Mouse (Mus musculus): ENCODE measurements around the gene Psmb1.
"Not testable (repeated sequence)": the region's sequence is repeated elsewhere in the genome, so short reads cannot be mapped to it uniquely, and the experiment has no call there.

Gene Psmb1

DNA sequence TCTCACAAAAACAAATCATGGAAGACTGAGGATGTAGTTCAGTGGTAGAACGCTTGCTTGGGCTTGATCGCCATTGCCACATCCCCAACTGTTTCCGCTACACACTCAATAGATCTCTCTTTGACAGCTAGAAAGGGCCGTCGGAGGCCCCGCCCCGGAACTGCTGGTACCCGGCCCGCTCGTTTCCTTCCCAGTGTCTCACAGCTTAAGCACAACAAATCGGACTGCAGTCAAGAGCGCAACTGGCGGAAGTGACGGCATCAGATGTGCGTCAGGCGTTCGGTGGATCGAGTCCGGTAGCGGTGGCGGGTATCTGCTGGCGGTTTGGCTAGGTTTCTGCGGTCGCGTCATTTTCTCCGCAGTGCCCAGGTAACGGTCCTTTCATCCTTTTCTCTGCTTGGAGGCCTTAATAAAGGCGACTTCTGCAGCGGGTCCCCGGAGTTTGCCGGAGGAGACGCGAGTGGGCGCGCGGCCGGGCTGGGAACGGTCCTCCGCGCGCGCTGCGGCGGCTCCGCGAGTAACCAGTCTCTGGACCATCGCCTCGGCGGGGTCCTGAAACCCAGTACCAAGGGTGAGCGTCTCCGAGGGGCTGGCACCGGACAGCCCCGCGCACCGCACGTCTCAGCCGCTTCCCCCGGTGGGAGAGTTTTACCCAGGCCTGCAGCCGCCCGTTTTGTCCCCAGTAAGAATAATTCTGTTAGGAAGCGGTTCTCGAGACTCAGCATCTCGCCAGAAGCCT lies at the start of gene Psmb1, which contains the start of gene Tbp:
Gene Psmb1 (minus strand): TSS at position 96 of the 739 bp plus-strand sequence.
Gene Tbp (plus strand): TSS at position 233 of the 739 bp plus-strand sequence.
- peak; percentile 93 for DNase-seq

DNA sequence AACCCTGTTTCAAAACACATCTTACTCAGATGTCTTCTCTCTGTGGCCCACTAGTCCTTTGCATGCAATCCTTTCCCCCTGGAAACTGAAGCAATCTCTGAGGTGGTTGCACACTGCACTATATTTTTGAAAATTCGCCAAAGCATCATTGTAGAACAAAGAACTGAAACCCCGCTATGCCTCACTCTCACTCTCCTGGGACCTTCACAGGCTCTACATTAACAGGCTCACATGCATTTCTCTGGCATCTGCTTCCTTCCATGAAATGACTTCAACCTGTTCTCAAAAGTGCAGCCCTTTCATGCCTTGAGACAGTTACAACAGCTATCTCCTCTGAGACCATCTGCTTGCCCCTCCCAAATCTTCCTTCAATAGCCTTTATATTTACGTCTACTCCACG lies 46.9 kb upstream of the Psmb1 start:
- DNase-seq: no peak

GRCm38 (mm10) chr17:15543868-15544267 lies 44.3 kb upstream of the Psmb1 start:
- not testable (repeated sequence) for DNase-seq

- no peak for DNase-seq
Measured at GRCm38 (mm10) chr17:15540309-15540708, 40.8 kb upstream of the Psmb1 start.

DNA sequence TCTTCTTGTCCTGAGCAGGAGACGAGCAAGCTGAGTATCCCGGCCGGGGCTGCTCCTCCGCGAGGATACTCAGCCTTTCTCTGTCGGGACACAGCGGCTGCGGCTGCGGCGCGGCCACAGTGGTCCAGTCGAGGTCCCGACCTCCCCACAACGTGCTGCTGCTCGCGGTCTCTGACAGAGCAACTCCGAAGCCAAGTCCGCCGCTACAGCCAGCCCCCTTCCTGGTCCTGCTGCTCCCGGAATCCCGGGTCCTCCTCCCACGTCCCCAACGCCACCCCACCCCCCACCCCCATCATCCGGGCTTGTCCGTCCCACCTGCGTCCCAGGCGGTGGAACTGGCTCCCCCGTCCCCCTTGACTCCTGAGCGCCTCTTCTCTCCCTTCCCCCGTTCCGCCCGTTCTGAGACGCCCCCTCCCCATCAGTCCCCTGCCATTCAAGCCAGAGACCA lies 36.9 kb upstream of the Psmb1 start:
- DNase-seq: no peak

DNA sequence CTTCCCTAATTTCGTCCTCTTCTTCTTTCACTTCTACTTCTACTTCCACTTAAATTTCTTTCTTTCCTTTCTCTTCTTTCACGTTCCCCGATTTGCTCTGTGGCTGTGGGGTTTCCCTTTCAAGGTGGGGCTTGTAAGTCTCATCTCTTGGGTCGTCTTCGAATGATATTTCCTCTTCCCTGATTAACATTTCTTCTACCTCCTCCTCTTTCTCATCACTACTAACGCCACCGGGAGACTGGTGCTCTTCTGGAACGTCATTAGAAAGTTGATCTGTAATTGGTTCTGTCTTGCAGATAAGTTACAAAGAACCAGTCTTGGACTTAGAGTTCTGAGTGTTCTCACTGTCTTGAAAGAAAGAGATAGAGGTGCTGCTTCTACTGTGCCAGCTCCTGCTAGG lies 36.4 kb upstream of the Psmb1 start:
- DNase-seq: no peak

DNA sequence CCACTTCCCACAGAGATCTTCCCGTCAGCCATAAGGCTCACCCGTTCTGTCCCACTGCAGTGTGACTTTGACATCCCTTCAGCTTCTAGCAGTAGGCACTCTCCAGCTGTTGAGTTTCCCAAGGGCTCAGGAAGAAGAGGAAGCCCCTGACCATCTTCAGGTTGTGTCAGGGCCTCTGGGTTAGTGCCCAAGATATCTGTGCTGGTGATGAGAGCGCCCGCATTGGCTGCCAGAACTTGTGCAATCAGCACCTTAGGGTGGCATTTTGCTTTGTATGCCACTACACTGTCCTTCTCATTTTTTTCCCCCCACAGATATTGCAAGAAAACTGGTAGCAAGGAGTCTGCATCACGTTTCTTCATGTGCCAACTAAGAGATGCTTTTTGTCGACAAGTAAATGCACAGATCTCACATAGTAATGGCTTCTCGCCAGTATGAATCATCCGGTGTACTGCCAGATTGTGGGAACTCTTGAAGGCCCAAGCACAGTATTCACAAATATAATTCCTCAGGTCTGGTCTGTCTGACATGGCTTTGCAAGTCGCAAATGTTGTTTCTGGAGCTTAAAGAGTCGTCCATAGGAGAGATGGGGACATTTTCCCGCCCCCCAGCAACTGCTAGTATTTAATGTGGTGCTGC lies 35.7 kb upstream of the Psmb1 start:
- DNase-seq: no peak

- DNase-seq: no peak
Measured at GRCm38 (mm10) chr17:15530141-15530540, 30.6 kb upstream of the Psmb1 start.

- DNase-seq: no peak
Measured at GRCm38 (mm10) chr17:15528887-15529286, 29.3 kb upstream of the Psmb1 start.

GRCm38 (mm10) chr17:15527811-15528136 lies 28.2 kb upstream of the Psmb1 start:
- DNase-seq: no peak

DNA sequence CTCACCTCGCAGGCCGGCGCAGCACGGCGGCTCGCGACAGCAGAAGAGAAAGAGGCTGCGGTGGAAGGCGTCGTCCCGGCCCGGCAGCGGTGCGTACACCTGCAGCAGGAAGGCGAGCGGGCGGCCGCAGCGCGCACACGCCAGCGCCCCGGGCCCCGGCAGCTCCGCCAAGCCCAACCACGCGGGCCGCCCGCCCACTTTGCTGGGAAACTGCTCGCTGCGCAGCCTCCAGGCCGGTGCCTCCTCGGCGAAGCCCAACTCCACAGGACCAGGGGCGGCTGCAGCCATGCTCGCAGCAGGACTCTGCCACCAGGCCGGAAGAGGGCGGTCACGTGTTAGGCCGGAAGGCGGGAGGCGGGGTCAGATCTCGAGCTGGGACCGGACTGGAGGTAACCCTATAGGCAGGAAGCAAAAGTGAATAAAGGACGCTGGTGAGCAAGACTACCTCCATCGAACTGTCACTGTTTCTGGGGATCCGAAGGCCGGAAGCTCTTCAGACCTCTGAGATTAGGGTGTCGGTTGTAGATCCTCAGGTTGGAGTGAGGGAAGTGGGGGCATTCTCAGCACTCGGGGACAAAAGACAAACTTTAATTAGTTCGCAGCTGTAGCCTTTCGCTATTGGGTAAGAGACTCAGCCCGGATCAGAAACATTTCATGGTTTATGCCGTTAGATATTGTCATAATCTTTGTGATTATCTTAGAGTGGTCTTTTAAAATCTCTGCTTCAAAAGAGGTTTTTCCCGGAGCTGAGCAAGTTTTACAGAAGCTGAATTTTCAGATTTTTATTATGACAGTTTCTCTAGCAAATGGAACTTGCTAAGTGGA lies 27.6 kb upstream of the Psmb1 start, which contains the start of gene Pdcd2:
Gene Pdcd2 (minus strand): TSS at position 316 of the 825 bp plus-strand sequence.
- DNase-seq: peak; percentile 91

DNA sequence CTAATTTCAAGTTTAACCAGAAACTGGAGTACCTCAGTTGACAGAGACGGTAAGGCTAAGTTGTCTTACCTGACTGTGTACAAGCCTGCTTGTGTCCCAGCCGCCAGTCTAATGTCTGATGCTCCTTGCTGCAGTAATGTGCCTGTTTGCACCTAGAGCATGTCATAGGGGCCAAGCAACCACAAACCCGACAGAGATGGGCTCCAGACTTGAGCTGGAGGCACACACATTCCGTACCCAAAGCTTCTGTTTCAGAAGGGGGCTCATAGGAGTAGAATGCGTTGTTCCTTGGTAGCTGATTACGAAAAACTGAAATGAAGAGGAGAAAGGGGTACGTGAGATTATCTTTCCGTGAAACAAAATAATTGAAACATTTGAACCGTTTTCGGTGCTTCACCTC lies 26.8 kb upstream of the Psmb1 start:
- no peak for DNase-seq

- no peak for DNase-seq
Measured at GRCm38 (mm10) chr17:15518766-15519165, 19.2 kb upstream of the Psmb1 start.

GRCm38 (mm10) chr17:15518186-15518585 lies 18.6 kb upstream of the Psmb1 start:
- no peak for DNase-seq

- no peak for DNase-seq
Measured at GRCm38 (mm10) chr17:15517776-15518175, 18.2 kb upstream of the Psmb1 start.

GRCm38 (mm10) chr17:15510694-15511093 lies 11.1 kb upstream of the Psmb1 start:
- DNase-seq: no peak

- DNase-seq: peak; percentile 26
Measured at GRCm38 (mm10) chr17:15498753-15499113, 818 bp downstream of the Psmb1 start.

- peak; percentile 91 for DNase-seq
Measured at GRCm38 (mm10) chr17:15497882-15498752, 1.4 kb downstream of the Psmb1 start.

GRCm38 (mm10) chr17:15490542-15490941 lies 9.0 kb downstream of the Psmb1 start:
- no peak for DNase-seq

DNA sequence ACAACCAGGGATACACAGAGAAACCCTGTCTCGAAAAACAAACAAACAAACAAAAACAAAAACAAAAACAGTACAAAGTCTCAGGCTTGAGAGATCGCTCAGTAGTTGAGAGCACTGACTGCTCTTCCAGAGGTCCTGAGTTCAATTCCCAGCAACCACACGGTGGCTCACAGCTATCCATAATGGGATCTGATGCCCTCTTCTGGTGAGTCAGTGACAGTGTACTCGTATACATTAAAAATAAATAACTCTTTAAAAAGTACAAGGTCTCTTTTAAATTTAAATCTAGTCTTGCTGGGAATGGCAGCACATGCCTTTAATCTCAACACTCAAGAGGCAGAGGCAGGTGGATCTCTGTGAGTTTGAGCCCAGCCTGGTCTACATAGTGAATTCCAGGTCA lies 26.9 kb downstream of the Psmb1 start:
- DNase-seq: no peak

DNA sequence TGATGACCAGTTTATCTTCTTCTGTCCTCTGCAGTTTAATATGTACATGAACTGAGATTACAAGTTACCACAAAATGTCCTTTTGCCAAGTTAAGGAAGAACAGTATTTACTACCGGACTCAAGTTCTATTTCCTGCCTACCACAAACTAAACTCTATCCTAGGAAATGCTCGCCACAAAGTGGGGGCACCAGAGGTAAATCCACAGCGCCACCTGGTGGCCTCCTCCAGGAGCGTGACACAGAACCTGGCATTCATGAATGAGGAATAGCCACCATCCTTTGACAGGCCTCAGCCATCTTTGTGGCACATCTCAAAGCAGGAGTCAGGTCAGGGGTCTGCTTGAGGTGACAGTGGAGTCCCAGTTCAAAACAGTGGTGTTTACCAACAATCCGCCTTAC lies 31.9 kb downstream of the Psmb1 start:
- peak; percentile 34 for DNase-seq

- no peak for DNase-seq
Measured at GRCm38 (mm10) chr17:15461921-15462495, 37.5 kb downstream of the Psmb1 start.

Data from cerebellum, adult 11 months (tissue).